ENCODE assay signal across 34 mouse cellular contexts in the genomic region with DNA sequence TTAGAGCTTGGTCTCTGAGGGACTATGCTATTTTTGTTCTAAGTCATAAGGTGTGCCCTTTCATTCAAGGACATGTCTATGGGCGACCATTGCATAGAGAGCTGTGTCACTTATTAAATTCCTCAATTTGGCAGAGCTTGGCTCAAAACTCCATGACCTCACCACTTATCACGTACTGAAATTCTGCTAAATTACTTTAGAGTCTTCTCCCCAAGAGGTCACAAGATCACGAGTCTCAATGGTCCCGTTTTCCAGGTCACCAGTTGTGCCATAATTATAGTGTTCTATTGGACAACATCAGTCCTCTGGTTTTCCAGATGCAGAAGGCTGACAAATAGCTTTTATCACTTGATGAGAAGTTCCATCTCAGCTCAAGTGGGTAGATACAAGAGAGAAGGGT.
"Had no signal": no experiment of that assay in that cellular context is flagged by ENCODE, and none has a peak within 500 bp of the region (broad histone marks: within the 10 kb centered on the region; RNA-seq: fewer than 3 reads in every experiment).

No protein-coding gene starts in this region.

- DNase-seq: heart, postnatal 14 days; heart, postnatal 36 days; heart, postnatal 4 days; kidney, adult 11 months; kidney, adult 18-20 months; kidney, adult 2 months; kidney, adult 8-10 months; kidney, adult 9 months; kidney, postnatal 10 days; kidney, postnatal 14 days; kidney, postnatal 25 days; kidney, postnatal 36 days; kidney, postnatal 4 days; layer of hippocampus, adult 9-11 months; layer of hippocampus, postnatal 36 days had no signal

- H3K27me3 ChIP-seq: heart, embryonic 12.5 days; heart, embryonic 13.5 days; heart, embryonic 15.5 days; hindbrain, embryonic 12.5 days; hindbrain, embryonic 13.5 days; hindbrain, embryonic 15.5 days; intestine, embryonic 15.5 days; kidney, embryonic 15.5 days had no signal

- H3K4me1 ChIP-seq: heart, embryonic 10.5 days; heart, embryonic 12.5 days; heart, embryonic 13.5 days; heart, embryonic 15.5 days; intestine, embryonic 15.5 days; kidney, embryonic 15.5 days had no signal

- ATAC-seq: hindbrain, embryonic 16.5 days; hindbrain, postnatal 0 days; inflammation-experienced regulatory T-cells, adult 6 months; intestine, embryonic 15.5 days; intestine, embryonic 16.5 days; intestine, postnatal 0 days had no signal

- H3K9me3 ChIP-seq: heart, embryonic 10.5 days; heart, embryonic 12.5 days; heart, embryonic 13.5 days; heart, embryonic 15.5 days; hindbrain, embryonic 10.5 days; hindbrain, embryonic 12.5 days; hindbrain, embryonic 13.5 days; hindbrain, embryonic 15.5 days; intestine, embryonic 15.5 days; kidney, embryonic 15.5 days had no signal

- H3K4me3 ChIP-seq: heart, embryonic 10.5 days; heart, embryonic 12.5 days; heart, embryonic 13.5 days; heart, embryonic 15.5 days; hindbrain, embryonic 10.5 days; hindbrain, embryonic 12.5 days; hindbrain, embryonic 13.5 days; hindbrain, embryonic 15.5 days; intestine, embryonic 15.5 days; kidney, embryonic 15.5 days; layer of hippocampus, adult 2 months had no signal

- H3K9ac ChIP-seq: heart, embryonic 12.5 days; heart, embryonic 13.5 days; heart, embryonic 15.5 days; hindbrain, embryonic 12.5 days; hindbrain, embryonic 13.5 days; hindbrain, embryonic 14.5 days; hindbrain, embryonic 15.5 days; intestine, embryonic 15.5 days; kidney, embryonic 15.5 days had no signal

- H3K27ac ChIP-seq: heart, embryonic 10.5 days; heart, embryonic 13.5 days; heart, embryonic 15.5 days; hindbrain, embryonic 10.5 days; hindbrain, embryonic 12.5 days; hindbrain, embryonic 13.5 days; hindbrain, embryonic 14.5 days; hindbrain, embryonic 15.5 days; hindbrain, postnatal 0 days; intestine, embryonic 15.5 days; kidney, embryonic 15.5 days; kidney, postnatal 0 days; layer of hippocampus, adult 2 months had no signal

- H3K36me3 ChIP-seq: heart, embryonic 10.5 days; heart, embryonic 12.5 days; heart, embryonic 13.5 days; heart, embryonic 15.5 days; hindbrain, embryonic 10.5 days; hindbrain, embryonic 12.5 days; hindbrain, embryonic 13.5 days; hindbrain, embryonic 15.5 days; intestine, embryonic 15.5 days; kidney, embryonic 15.5 days had no signal

- H3K4me2 ChIP-seq: heart, embryonic 11.5 days; heart, embryonic 12.5 days; heart, embryonic 13.5 days; heart, embryonic 15.5 days; hindbrain, embryonic 12.5 days; hindbrain, embryonic 13.5 days; hindbrain, embryonic 14.5 days; hindbrain, embryonic 15.5 days; intestine, embryonic 15.5 days; kidney, embryonic 15.5 days had no signal
